Mouse (Mus musculus): ENCODE data around the gene Cerkl.

DNA sequence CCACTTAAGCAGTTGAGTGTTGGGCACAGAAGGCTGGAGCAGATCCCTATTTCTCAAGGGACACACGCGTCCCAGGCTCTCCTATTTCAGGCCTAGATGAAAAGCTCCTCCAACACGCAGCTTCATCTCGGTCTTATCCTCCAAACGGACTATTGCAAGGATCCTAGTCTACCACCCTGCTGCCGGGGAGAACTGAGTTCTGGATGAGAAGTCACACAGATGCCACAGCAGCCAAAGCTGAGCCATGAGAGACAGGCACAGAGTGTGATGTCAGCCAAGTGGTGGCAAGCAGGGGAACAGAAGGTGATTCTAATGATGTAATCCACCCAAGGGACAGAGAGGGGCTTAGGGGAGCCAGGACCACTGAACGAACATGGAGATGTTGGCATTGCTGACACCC is 42.1 kb downstream of the Cerkl start:
- TF ChIP-seq EP300 (IDR thresholded peaks at IDR 0.05; ENCODE audit: insufficient read depth, low read depth, low read length) (no peak), POLR2A (IDR thresholded peaks at IDR 0.05; ENCODE audit: insufficient read depth, low read length) (no peak)

All from ES-Bruce4 (cell line).